Mouse (Mus musculus): Measurements from ENCODE around the gene Ogfrl1. TPM values are rescaled to one million over a fixed set of nuclear protein-coding genes. Genes with fewer than 3 reads are reported as not detected.

Gene Ogfrl1
- polyA plus RNA-seq, 1 experiment from 2014 or later: 11.6 TPM

GRCm38 (mm10) chr1:23377572-23377971 is 20.0 kb downstream of the Ogfrl1 start:
- Histone ChIP-seq H3K4me2 (ENCODE audit: low read length) (no peak overlapping the region), H3K36me3 (ENCODE audit: control insufficient read depth, insufficient read depth) (no peaks in the 10 kb centered on the region), H3K9ac (replicated peaks; ENCODE audit: low read depth, low read length) (no peak overlapping the region), H3K9me3 (ENCODE audit: control insufficient read depth, low read length) (no peaks in the 10 kb centered on the region), H3K27ac (ENCODE audit: low read length) (no peak overlapping the region), H3K27me3 (replicated peaks; ENCODE audit: control insufficient read depth, insufficient read depth, low read length) (no peaks in the 10 kb centered on the region), H3K4me3 (replicated peaks; ENCODE audit: low read length) (no peak overlapping the region), H3K4me1 (replicated peaks; ENCODE audit: control insufficient read depth, insufficient read depth, low read length) (peaks cover 28% of the 10 kb centered on the region)
- 83% methylated on average over 13 of the region's 13 CpGs for WGBS
- no peak for ATAC-seq

- no peaks in the 10 kb centered on the region for H3K27me3 ChIP-seq (replicated peaks; ENCODE audit: control insufficient read depth, insufficient read depth, low read length)
- peaks cover 5% of the 10 kb centered on the region for H3K4me1 ChIP-seq (replicated peaks; ENCODE audit: control insufficient read depth, insufficient read depth, low read length)
- no peak for ATAC-seq
- no peak overlapping the region for H3K4me2 ChIP-seq (ENCODE audit: low read length)
- no peak overlapping the region for H3K4me3 ChIP-seq (replicated peaks; ENCODE audit: low read length)
- H3K9ac ChIP-seq (replicated peaks; ENCODE audit: low read depth, low read length): no peak overlapping the region
- 60% methylated on average over 4 of the region's 4 CpGs for WGBS
- no peaks in the 10 kb centered on the region for H3K9me3 ChIP-seq (ENCODE audit: control insufficient read depth, low read length)
- H3K36me3 ChIP-seq (ENCODE audit: control insufficient read depth, insufficient read depth): no peaks in the 10 kb centered on the region
- H3K27ac ChIP-seq (ENCODE audit: low read length): no peak overlapping the region
Observed at GRCm38 (mm10) chr1:23374156-23374555, 23.4 kb downstream of the Ogfrl1 start.

GRCm38 (mm10) chr1:23365614-23366013 is 32.0 kb downstream of the Ogfrl1 start:
- H3K27me3 ChIP-seq (replicated peaks; ENCODE audit: control insufficient read depth, insufficient read depth, low read length): no peaks in the 10 kb centered on the region
- H3K4me2 ChIP-seq (ENCODE audit: low read length): no peak overlapping the region
- H3K4me1 ChIP-seq (replicated peaks; ENCODE audit: control insufficient read depth, insufficient read depth, low read length): no peaks in the 10 kb centered on the region
- no peaks in the 10 kb centered on the region for H3K9me3 ChIP-seq (ENCODE audit: control insufficient read depth, low read length)
- H3K36me3 ChIP-seq (ENCODE audit: control insufficient read depth, insufficient read depth): no peaks in the 10 kb centered on the region
- H3K9ac ChIP-seq (replicated peaks; ENCODE audit: low read depth, low read length): no peak overlapping the region
- H3K27ac ChIP-seq (ENCODE audit: low read length): no peak overlapping the region
- no peak overlapping the region for H3K4me3 ChIP-seq (replicated peaks; ENCODE audit: low read length)
- ATAC-seq: peak; percentile 45; the same call in 1 of the 2 replicates
- 80% methylated on average over 2 of the region's 2 CpGs for WGBS

GRCm38 (mm10) chr1:23352895-23353294 is 44.7 kb downstream of the Ogfrl1 start:
- no peaks in the 10 kb centered on the region for H3K36me3 ChIP-seq (ENCODE audit: control insufficient read depth, insufficient read depth)
- no peak overlapping the region for H3K9ac ChIP-seq (replicated peaks; ENCODE audit: low read depth, low read length)
- no peak overlapping the region for H3K4me3 ChIP-seq (replicated peaks; ENCODE audit: low read length)
- no peak for ATAC-seq
- no peaks in the 10 kb centered on the region for H3K27me3 ChIP-seq (replicated peaks; ENCODE audit: control insufficient read depth, insufficient read depth, low read length)
- 89% methylated on average over 6 of the region's 6 CpGs for WGBS
- no peak overlapping the region for H3K27ac ChIP-seq (ENCODE audit: low read length)
- H3K4me2 ChIP-seq (ENCODE audit: low read length): no peak overlapping the region
- H3K4me1 ChIP-seq (replicated peaks; ENCODE audit: control insufficient read depth, insufficient read depth, low read length): no peaks in the 10 kb centered on the region
- no peaks in the 10 kb centered on the region for H3K9me3 ChIP-seq (ENCODE audit: control insufficient read depth, low read length)

- no peak for ATAC-seq
- Histone ChIP-seq H3K4me2 (ENCODE audit: low read length) (no peak overlapping the region), H3K27me3 (replicated peaks; ENCODE audit: control insufficient read depth, insufficient read depth, low read length) (no peaks in the 10 kb centered on the region), H3K27ac (ENCODE audit: low read length) (no peak overlapping the region), H3K4me3 (replicated peaks; ENCODE audit: low read length) (no peak overlapping the region), H3K9me3 (ENCODE audit: control insufficient read depth, low read length) (no peaks in the 10 kb centered on the region), H3K9ac (replicated peaks; ENCODE audit: low read depth, low read length) (no peak overlapping the region), H3K4me1 (replicated peaks; ENCODE audit: control insufficient read depth, insufficient read depth, low read length) (no peaks in the 10 kb centered on the region), H3K36me3 (ENCODE audit: control insufficient read depth, insufficient read depth) (no peaks in the 10 kb centered on the region)
- 54% methylated on average over 4 of the region's 4 CpGs for WGBS
Observed at GRCm38 (mm10) chr1:23351756-23352155, 45.8 kb downstream of the Ogfrl1 start.

GRCm38 (mm10) chr1:23345633-23346032 is 51.9 kb downstream of the Ogfrl1 start:
- Histone ChIP-seq H3K9me3 (ENCODE audit: control insufficient read depth, low read length) (no peaks in the 10 kb centered on the region), H3K4me2 (ENCODE audit: low read length) (no peak overlapping the region), H3K4me1 (replicated peaks; ENCODE audit: control insufficient read depth, insufficient read depth, low read length) (no peaks in the 10 kb centered on the region), H3K27ac (ENCODE audit: low read length) (no peak overlapping the region), H3K27me3 (replicated peaks; ENCODE audit: control insufficient read depth, insufficient read depth, low read length) (no peaks in the 10 kb centered on the region), H3K9ac (replicated peaks; ENCODE audit: low read depth, low read length) (no peak overlapping the region), H3K4me3 (replicated peaks; ENCODE audit: low read length) (no peak overlapping the region), H3K36me3 (ENCODE audit: control insufficient read depth, insufficient read depth) (no peaks in the 10 kb centered on the region)
- WGBS: 86% methylated on average over 3 of the region's 3 CpGs
- no peak for ATAC-seq

- Histone ChIP-seq H3K27me3 (replicated peaks; ENCODE audit: control insufficient read depth, insufficient read depth, low read length) (no peaks in the 10 kb centered on the region), H3K4me2 (ENCODE audit: low read length) (no peak overlapping the region), H3K36me3 (ENCODE audit: control insufficient read depth, insufficient read depth) (no peaks in the 10 kb centered on the region), H3K4me3 (replicated peaks; ENCODE audit: low read length) (no peak overlapping the region), H3K27ac (ENCODE audit: low read length) (no peak overlapping the region), H3K4me1 (replicated peaks; ENCODE audit: control insufficient read depth, insufficient read depth, low read length) (no peaks in the 10 kb centered on the region), H3K9me3 (ENCODE audit: control insufficient read depth, low read length) (no peaks in the 10 kb centered on the region), H3K9ac (replicated peaks; ENCODE audit: low read depth, low read length) (no peak overlapping the region)
- ATAC-seq: no peak
- WGBS: 84% methylated on average over 4 of the region's 4 CpGs
Observed at GRCm38 (mm10) chr1:23342864-23343263, 54.7 kb downstream of the Ogfrl1 start.

- Histone ChIP-seq H3K36me3 (ENCODE audit: control insufficient read depth, insufficient read depth) (no peaks in the 10 kb centered on the region), H3K4me1 (replicated peaks; ENCODE audit: control insufficient read depth, insufficient read depth, low read length) (no peaks in the 10 kb centered on the region), H3K4me2 (ENCODE audit: low read length) (no peak overlapping the region), H3K27me3 (replicated peaks; ENCODE audit: control insufficient read depth, insufficient read depth, low read length) (no peaks in the 10 kb centered on the region), H3K9ac (replicated peaks; ENCODE audit: low read depth, low read length) (no peak overlapping the region), H3K27ac (ENCODE audit: low read length) (no peak overlapping the region), H3K9me3 (ENCODE audit: control insufficient read depth, low read length) (no peaks in the 10 kb centered on the region), H3K4me3 (replicated peaks; ENCODE audit: low read length) (no peak overlapping the region)
- WGBS: 81% methylated on average over 3 of the region's 3 CpGs
- ATAC-seq: no peak
Observed at GRCm38 (mm10) chr1:23342224-23342623, 55.3 kb downstream of the Ogfrl1 start.

- WGBS: 86% methylated on average over 13 of the region's 13 CpGs
- H3K27ac ChIP-seq (ENCODE audit: low read length): no peak overlapping the region
- no peak for ATAC-seq
- H3K36me3 ChIP-seq (ENCODE audit: control insufficient read depth, insufficient read depth): no peaks in the 10 kb centered on the region
- no peak overlapping the region for H3K4me3 ChIP-seq (replicated peaks; ENCODE audit: low read length)
- no peak overlapping the region for H3K9ac ChIP-seq (replicated peaks; ENCODE audit: low read depth, low read length)
- H3K9me3 ChIP-seq (ENCODE audit: control insufficient read depth, low read length): no peaks in the 10 kb centered on the region
- H3K4me1 ChIP-seq (replicated peaks; ENCODE audit: control insufficient read depth, insufficient read depth, low read length): no peaks in the 10 kb centered on the region
- no peak overlapping the region for H3K4me2 ChIP-seq (ENCODE audit: low read length)
- no peaks in the 10 kb centered on the region for H3K27me3 ChIP-seq (replicated peaks; ENCODE audit: control insufficient read depth, insufficient read depth, low read length)
Observed at GRCm38 (mm10) chr1:23335726-23336363, 61.7 kb downstream of the Ogfrl1 start.

- no peaks in the 10 kb centered on the region for H3K9me3 ChIP-seq (ENCODE audit: control insufficient read depth, low read length)
- no peaks in the 10 kb centered on the region for H3K27me3 ChIP-seq (replicated peaks; ENCODE audit: control insufficient read depth, insufficient read depth, low read length)
- 98% methylated on average over 4 of the region's 4 CpGs for WGBS
- ATAC-seq: no peak
- no peak overlapping the region for H3K4me2 ChIP-seq (ENCODE audit: low read length)
- no peak overlapping the region for H3K4me3 ChIP-seq (replicated peaks; ENCODE audit: low read length)
- no peaks in the 10 kb centered on the region for H3K4me1 ChIP-seq (replicated peaks; ENCODE audit: control insufficient read depth, insufficient read depth, low read length)
- no peak overlapping the region for H3K27ac ChIP-seq (ENCODE audit: low read length)
- H3K36me3 ChIP-seq (ENCODE audit: control insufficient read depth, insufficient read depth): no peaks in the 10 kb centered on the region
- no peak overlapping the region for H3K9ac ChIP-seq (replicated peaks; ENCODE audit: low read depth, low read length)
Observed at GRCm38 (mm10) chr1:23335050-23335449, 62.5 kb downstream of the Ogfrl1 start.

Data from forebrain, embryonic 16.5 days (tissue).